Mouse (Mus musculus): ENCODE measurements around the gene Map3k1. TPM values are rescaled to one million over a fixed set of nuclear protein-coding genes. Genes with fewer than 3 reads are reported as not detected.

The Map3k1 gene
- polyA plus RNA-seq, 1 experiment from 2014 or later = 10.5 TPM

DNA sequence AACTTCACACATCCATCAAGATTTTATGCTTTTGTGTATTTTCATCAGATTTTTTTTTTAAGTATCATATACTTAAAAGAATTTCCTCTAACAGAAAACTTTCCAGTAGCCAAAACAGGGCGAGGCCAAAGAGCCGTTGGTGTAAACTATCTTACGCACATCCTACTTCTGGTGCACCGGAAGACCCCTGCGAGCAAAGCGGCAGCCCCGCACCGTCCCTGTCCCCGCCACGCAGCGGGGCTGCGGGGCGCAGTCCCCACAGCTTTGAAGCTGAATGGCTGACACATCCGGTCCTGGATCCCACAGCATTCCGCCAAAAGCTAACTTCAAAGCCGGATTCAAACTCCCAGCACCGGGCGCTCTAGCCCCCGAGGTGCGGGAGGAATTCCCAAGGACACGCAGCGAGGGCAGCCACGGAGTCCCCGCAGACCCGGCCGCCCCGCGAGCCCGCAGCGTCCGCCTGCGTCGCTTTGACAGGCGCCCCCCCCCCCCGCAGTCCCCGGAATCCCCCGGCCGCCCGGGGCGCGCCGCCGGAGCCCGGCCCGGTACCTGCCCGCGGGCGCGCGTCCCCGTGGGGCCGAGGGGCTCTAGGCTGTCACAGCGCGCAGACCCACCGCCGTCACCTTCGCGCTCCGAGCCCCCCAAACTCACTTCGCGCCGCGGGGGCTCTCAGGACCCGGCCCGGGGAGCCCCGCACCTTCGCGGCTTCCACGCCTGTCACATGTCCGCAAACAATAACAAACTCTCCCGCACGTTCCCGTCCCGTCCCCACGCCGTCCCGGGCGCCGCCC lies 1.0 kb downstream of the Map3k1 start:
- Histone ChIP-seq H3K27me3 (ENCODE audit: low read depth, poor library complexity, severe bottlenecking) (peaks cover 21% of the 10 kb centered on the region), H3K27ac (replicated peaks) (peak overlapping the region; percentile 97), H3K4me3 (peak overlapping the region; percentile 81), H3K36me3 (no peaks in the 10 kb centered on the region), H3K4me1 (peaks cover 38% of the 10 kb centered on the region), H3K9me3 (replicated peaks) (no peaks in the 10 kb centered on the region)
- WGBS = under 1% methylated on average over 74 of the region's 79 CpGs
- DNase-seq (ENCODE audit: low spot score) = peak; percentile 57

DNA sequence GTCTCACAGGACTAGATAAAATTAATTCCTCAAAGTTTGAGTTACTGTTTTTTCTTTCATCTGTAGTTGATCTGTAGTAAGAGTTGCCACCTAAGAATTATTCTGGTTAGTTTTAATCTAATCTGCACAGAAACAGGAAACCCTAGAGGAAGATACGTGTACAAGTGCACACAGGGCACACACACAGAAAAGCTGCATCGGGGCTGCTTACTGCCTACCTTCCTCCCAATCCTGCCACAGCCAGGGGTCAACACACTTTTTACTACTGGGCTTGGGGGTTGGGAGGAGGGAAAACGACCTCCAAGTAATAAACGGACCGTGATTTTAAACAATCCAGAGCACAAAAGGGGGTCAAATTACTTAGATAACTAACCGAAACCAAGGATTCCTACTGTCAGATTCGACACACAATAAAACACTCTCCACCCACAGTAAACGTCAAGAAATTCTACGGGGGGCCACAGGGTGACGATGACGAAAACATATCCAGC lies 1.6 kb downstream of the Map3k1 start:
- Histone ChIP-seq H3K27ac (replicated peaks) (peak overlapping the region; percentile 97), H3K4me1 (peaks cover 43% of the 10 kb centered on the region)
- WGBS = under 1% methylated on average over 11 of the region's 11 CpGs

DNA sequence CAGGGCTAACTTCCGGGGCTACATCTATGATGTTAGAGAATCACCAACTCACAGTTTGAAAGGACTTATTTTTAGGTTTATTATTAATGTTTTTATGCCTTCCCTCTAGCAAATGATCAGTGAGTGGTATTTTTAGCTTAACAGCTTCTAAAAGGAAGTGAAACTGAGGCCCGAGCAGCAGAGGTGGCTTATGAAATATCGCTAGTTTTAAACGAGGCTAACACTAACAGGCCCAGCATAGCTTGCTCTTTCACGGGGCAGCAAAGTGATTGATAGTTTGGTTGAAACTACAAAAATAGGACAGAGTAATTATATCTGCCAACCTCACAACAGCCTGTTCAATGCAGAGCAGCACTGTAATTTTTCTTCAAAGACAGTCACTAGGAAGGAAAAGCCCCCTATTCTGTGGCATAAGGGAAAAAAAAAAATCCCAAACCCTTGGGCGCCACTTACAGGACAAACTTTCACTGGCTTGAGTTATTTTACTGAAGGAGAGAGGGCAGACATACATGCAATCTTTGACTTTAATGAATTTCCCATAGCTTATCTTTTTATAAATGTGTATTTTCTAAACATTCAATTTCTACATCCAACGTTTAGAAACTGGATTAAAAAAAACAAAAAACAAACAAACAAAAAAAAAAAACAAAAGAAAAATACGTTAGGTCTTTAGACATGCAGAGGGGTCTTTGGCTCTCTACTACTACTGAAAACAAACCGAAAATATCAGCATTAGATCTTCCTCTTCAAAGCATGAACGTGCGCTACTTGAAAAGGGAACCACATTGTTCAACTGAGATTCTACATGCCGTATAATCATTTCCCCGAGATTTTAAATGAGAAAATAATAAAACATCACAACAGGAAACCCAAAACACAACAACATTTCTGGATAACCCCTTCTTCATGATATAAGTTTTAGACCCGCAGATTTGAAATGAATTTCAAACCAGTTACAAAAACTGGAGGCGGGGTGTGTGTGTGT lies 2.8 kb downstream of the Map3k1 start:
- no peak overlapping the region for H3K4me3 ChIP-seq
- no peak overlapping the region for H3K27ac ChIP-seq (replicated peaks)
- H3K36me3 ChIP-seq = no peaks in the 10 kb centered on the region
- WGBS = 70% methylated on average over 15 of the region's 15 CpGs
- no peak for DNase-seq (ENCODE audit: low spot score)
- H3K9me3 ChIP-seq (replicated peaks) = no peaks in the 10 kb centered on the region
- H3K27me3 ChIP-seq (ENCODE audit: low read depth, poor library complexity, severe bottlenecking) = peaks cover 17% of the 10 kb centered on the region
- H3K4me1 ChIP-seq = peaks cover 54% of the 10 kb centered on the region

More for the DNA sequence above, 1.6 kb downstream of the Map3k1 start:
- Histone ChIP-seq H3K27me3 (ENCODE audit: low read depth, poor library complexity, severe bottlenecking) (peaks cover 21% of the 10 kb centered on the region), H3K36me3 (no peaks in the 10 kb centered on the region), H3K4me3 (peak overlapping the region; percentile 81), H3K9me3 (replicated peaks) (no peaks in the 10 kb centered on the region)
- DNase-seq (ENCODE audit: low spot score) = no peak

DNA sequence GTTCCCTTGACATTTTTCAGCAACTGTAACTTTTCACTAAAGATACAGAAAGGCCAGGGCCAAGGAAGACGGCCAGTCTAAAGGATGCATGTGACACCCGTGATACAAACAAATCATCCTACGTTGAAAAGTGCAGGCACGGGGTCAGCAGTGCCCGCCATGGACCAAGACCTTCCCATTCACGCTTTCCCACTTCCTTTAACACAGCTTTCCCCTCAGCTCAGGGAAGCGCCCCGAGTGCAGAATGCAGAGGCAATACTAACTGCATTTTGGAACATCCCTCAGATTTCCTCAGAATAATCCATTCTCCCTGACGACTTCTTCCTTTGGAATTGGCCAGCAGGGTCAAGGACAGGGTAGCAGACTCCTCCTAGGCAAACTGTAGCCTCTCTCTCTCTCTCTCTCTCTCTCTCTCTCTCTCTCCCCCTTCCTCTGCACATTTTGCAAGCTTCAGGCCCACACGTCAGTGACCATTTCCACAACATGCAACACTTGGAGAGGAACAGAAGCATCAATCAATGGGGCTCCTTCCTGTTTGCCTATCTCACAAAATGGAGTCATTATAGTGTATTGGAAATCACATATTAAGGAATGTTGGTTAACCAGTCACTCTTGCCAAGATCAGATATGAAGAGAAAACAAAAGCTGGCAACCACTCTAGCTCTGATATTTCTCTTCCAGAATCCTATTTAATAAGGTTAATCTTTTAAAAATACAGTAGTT lies 3.7 kb downstream of the Map3k1 start:
- H3K27me3 ChIP-seq (ENCODE audit: low read depth, poor library complexity, severe bottlenecking) = peaks cover 8% of the 10 kb centered on the region
- 73% methylated on average over 10 of the region's 10 CpGs for WGBS
- no peak for DNase-seq (ENCODE audit: low spot score)
- H3K4me3 ChIP-seq = no peak overlapping the region
- no peaks in the 10 kb centered on the region for H3K36me3 ChIP-seq
- H3K4me1 ChIP-seq = peaks cover 57% of the 10 kb centered on the region
- H3K27ac ChIP-seq (replicated peaks) = no peak overlapping the region
- no peaks in the 10 kb centered on the region for H3K9me3 ChIP-seq (replicated peaks)

DNA sequence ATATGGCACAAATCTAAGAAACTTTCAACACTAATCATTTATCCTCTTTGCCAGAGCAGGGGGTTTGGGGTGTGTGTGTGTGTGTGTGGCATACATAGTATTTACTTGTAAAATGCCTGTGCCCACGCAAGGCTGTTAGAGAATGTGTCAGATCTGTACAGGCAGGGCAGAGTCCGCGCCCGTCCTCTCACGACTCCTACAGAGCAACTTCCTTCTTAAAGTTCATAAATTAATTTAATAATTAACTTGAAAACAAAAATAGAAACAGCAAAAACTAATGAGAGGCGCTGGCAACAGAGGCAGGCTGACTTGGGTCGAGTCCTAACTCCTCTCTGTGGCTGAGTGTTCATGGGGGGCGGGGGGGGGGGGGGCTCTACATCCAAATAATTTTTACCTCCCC lies 4.6 kb downstream of the Map3k1 start:
- no peak for DNase-seq (ENCODE audit: low spot score)
- Histone ChIP-seq H3K36me3 (no peaks in the 10 kb centered on the region), H3K9me3 (replicated peaks) (no peaks in the 10 kb centered on the region), H3K27me3 (ENCODE audit: low read depth, poor library complexity, severe bottlenecking) (no peaks in the 10 kb centered on the region), H3K4me3 (no peak overlapping the region), H3K27ac (replicated peaks) (no peak overlapping the region), H3K4me1 (peaks cover 48% of the 10 kb centered on the region)
- WGBS = 87% methylated on average over 8 of the region's 8 CpGs

DNA sequence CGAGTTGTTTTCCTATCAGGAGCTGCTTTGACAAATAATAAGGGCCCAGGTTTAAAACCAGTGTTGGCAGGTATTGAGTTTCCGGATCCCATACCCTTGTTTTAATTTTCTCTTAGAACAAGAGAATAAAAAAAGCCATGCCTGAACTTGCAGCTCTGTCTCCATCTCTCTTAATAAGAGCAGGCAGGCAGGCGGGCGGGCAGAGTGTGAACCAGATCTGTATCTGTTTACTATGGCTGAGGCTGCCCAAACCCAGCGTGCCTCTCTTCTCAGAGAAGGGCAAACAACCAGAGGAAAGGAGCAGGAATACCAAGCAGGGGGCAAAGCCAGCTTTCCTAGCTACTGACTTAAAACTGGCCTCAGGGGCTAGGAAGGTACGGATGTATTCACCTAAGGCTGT lies 5.3 kb downstream of the Map3k1 start:
- Histone ChIP-seq H3K9me3 (replicated peaks) (no peaks in the 10 kb centered on the region), H3K36me3 (no peaks in the 10 kb centered on the region), H3K4me1 (peaks cover 53% of the 10 kb centered on the region), H3K4me3 (no peak overlapping the region), H3K27me3 (ENCODE audit: low read depth, poor library complexity, severe bottlenecking) (no peaks in the 10 kb centered on the region), H3K27ac (replicated peaks) (no peak overlapping the region)
- WGBS = 69% methylated on average over 6 of the region's 6 CpGs
- DNase-seq (ENCODE audit: low spot score) = no peak

DNA sequence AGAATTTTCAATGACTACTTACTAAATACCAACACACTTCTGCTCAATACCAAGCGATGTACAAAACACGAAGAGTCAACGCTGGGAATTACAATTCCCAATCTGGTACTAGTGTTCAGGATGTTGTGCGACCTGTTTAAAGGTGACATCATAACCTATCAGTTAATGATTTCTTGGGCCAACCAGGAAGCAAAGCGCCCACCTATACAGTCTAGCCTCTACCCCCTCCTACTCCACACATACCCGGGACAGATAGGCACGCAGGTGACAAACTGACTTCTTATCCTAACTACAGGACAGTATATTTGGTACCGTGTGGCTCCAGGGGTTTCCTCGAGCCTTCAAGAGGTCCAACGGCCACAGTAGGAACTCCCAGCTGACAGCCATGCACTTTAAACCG lies 5.9 kb downstream of the Map3k1 start:
- no peaks in the 10 kb centered on the region for H3K36me3 ChIP-seq
- no peak overlapping the region for H3K4me3 ChIP-seq
- no peak overlapping the region for H3K27ac ChIP-seq (replicated peaks)
- H3K4me1 ChIP-seq = peaks cover 58% of the 10 kb centered on the region
- H3K9me3 ChIP-seq (replicated peaks) = no peaks in the 10 kb centered on the region
- WGBS = 89% methylated on average over 11 of the region's 11 CpGs
- no peaks in the 10 kb centered on the region for H3K27me3 ChIP-seq (ENCODE audit: low read depth, poor library complexity, severe bottlenecking)
- no peak for DNase-seq (ENCODE audit: low spot score)

DNA sequence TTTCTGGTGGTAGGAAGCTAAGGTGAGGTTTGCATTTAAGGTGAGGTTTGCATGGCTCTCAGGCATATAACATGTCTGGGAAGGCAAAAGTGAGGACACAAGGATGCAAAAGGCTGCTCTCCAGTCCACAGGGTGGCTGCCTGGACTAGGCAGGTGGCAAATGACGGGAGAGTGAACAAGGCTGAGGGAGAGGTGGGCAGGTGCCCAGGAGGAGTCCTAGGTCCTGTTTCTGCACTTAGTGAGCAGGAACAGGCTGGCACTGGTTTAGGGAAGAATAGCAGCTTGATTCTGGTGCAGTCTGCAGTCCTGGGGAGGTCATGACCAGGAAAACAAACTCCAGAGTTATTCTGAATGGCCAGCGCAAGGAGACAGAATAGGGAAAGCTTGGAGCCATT lies 6.5 kb downstream of the Map3k1 start:
- peaks cover 60% of the 10 kb centered on the region for H3K4me1 ChIP-seq
- no peaks in the 10 kb centered on the region for H3K36me3 ChIP-seq
- no peaks in the 10 kb centered on the region for H3K9me3 ChIP-seq (replicated peaks)
- 66% methylated on average over 2 of the region's 2 CpGs for WGBS
- H3K4me3 ChIP-seq = no peak overlapping the region
- no peak for DNase-seq (ENCODE audit: low spot score)
- no peaks in the 10 kb centered on the region for H3K27me3 ChIP-seq (ENCODE audit: low read depth, poor library complexity, severe bottlenecking)
- no peak overlapping the region for H3K27ac ChIP-seq (replicated peaks)

DNA sequence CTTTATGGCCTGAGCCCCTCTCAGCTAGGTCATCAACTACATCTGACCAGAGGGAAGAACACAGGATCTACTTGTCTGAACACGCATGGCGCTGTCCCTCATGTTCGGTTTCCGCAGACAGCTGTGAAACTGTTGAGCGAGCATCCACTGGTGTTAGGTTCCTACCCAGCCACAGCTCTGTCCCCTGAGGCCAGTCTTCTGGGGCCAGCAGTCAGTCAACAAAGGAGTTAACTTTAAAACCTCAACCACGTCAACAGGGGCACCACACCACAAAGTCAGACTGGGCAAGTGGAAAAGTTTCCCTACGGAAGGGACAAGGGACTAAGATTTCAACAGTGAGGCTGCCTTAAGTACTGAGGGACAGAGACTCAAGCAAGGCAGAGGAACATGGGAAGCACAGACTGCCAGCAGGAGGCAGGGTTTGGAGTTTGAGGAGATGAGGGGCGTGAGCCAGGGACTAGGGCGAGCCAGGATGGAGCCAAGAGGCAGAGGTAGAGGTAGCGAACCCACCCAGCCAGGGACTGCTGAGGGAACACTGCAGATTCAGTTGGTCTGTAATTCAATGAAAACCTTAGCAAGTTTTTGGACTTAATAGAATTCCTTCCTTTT lies 7.0 kb downstream of the Map3k1 start:
- Histone ChIP-seq H3K27me3 (ENCODE audit: low read depth, poor library complexity, severe bottlenecking) (no peaks in the 10 kb centered on the region), H3K36me3 (no peaks in the 10 kb centered on the region), H3K27ac (replicated peaks) (no peak overlapping the region), H3K4me1 (peaks cover 60% of the 10 kb centered on the region), H3K9me3 (replicated peaks) (no peaks in the 10 kb centered on the region), H3K4me3 (no peak overlapping the region)
- DNase-seq (ENCODE audit: low spot score) = no peak
- WGBS = 78% methylated on average over 10 of the region's 10 CpGs

DNA sequence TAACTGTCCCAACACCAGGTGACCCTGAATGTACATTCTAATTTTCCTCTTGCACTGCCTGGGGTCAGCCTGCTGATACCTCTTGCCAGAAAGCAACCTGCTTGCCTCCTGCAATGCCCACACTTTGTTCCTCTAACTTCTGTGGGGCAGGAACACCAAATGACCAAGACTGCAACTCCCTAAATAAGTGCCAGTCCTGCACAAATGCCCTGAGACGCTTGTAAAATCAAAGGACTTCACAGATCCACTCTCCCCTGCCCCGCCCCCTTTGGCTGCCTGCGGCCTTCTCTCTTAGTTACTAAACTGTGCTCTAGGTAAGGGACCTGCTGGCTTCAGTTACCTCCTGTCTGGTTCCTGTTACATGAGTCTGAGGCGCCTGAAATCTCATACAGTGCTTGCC lies 7.9 kb downstream of the Map3k1 start:
- Histone ChIP-seq H3K27ac (replicated peaks) (no peak overlapping the region), H3K4me3 (no peak overlapping the region), H3K9me3 (replicated peaks) (no peaks in the 10 kb centered on the region), H3K36me3 (no peaks in the 10 kb centered on the region), H3K27me3 (ENCODE audit: low read depth, poor library complexity, severe bottlenecking) (no peaks in the 10 kb centered on the region), H3K4me1 (peaks cover 62% of the 10 kb centered on the region)
- DNase-seq (ENCODE audit: low spot score) = no peak
- WGBS = 44% methylated on average over 4 of the region's 4 CpGs

DNA sequence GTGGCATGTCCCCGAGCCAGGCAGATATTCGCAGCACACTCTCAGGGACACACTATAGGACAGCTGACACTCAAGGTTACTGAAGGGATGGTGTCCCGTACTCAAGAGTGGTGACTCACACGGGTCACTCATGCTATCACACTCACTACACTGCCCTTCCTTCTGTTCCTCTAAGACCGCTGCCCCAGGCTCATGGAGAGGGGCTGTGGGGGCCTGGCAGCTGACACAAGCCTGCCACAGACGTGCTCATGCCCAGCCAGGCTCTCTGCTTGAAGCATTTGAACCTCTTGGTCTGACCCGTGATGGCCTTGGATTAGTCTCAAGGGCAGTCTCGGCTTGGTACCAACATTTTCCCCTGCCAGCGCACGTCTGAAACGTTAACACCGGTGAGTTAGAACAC lies 10.7 kb downstream of the Map3k1 start:
- no peaks in the 10 kb centered on the region for H3K9me3 ChIP-seq (replicated peaks)
- peaks cover 49% of the 10 kb centered on the region for H3K4me1 ChIP-seq
- DNase-seq (ENCODE audit: low spot score) = no peak
- no peak overlapping the region for H3K4me3 ChIP-seq
- no peak overlapping the region; the same call in 1 of the 2 replicates for H3K27ac ChIP-seq (replicated peaks)
- WGBS = 80% methylated on average over 12 of the region's 12 CpGs
- H3K27me3 ChIP-seq (ENCODE audit: low read depth, poor library complexity, severe bottlenecking) = no peaks in the 10 kb centered on the region
- H3K36me3 ChIP-seq = no peaks in the 10 kb centered on the region

DNA sequence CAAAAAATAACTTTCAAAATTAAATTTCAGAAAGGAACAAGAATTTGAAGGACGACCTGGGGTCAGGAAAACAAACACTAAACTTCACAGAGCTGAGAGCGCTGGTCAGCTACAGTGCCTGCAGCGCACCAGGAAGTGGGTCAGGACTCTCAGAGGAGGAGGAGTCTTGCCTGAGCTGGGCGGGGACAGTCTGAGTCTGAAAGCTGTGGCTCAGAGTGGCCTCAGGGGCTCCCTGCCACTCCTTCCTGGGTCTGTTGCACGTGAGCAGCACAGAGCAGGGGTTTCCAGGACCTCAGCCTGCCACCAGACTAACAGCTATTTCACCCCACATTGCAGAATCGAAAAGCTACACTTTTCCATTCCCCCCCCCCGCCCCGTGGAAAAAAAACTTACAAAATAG lies 11.8 kb downstream of the Map3k1 start:
- Histone ChIP-seq H3K4me3 (no peak overlapping the region), H3K4me1 (peaks cover 53% of the 10 kb centered on the region), H3K9me3 (replicated peaks) (no peaks in the 10 kb centered on the region), H3K27ac (replicated peaks) (no peak overlapping the region), H3K27me3 (ENCODE audit: low read depth, poor library complexity, severe bottlenecking) (no peaks in the 10 kb centered on the region), H3K36me3 (no peaks in the 10 kb centered on the region)
- 13% methylated on average over 8 of the region's 8 CpGs for WGBS
- DNase-seq (ENCODE audit: low spot score) = peak; percentile 61

Data from midbrain, embryonic 10.5 days (tissue).